ENCODE assay signal across 11 mouse cellular contexts in the genomic region with DNA sequence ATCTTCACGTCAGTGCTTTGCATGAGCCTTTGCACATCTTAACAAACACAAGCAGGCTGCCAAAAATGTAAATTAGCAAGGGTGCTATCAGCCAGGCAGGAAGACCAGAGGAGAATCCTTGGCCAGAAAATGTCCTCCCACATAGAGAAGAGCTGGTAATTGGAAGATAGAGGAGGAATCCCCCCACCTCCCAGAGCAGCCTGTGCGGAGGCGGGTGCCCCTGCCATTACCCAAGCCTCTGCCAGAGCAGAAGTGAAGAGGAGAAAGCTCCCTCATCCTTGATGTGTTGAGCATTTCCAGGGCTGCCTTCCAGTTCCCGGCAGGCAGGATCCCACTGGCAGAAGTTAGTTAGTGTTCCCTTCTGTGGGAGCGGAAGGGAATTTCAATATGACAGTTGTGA. TPM values are rescaled to one million over a fixed set of nuclear protein-coding genes. Genes with fewer than 3 reads are reported as not detected.
DNase-seq lines count a peak whose midpoint lies in the region; ATAC-seq lines count a peak whose summit lies in the region.
"Had no signal": no experiment of that assay in that cellular context is flagged by ENCODE, and none has a peak within 500 bp of the region (broad histone marks: within the 10 kb centered on the region; RNA-seq: fewer than 3 reads in every experiment).

No protein-coding gene starts in this region.

- no peaks in the 10 kb centered on the region for H3K4me1 ChIP-seq in hindbrain, embryonic 16.5 days (ENCODE audit: control insufficient read depth, insufficient read depth, low read depth, low read length)
- H3K4me1 ChIP-seq in hindbrain, embryonic 11.5 days (replicated peaks; ENCODE audit: control insufficient read depth, insufficient read depth, low read length) = no peaks in the 10 kb centered on the region
- H3K4me1 ChIP-seq: heart, embryonic 13.5 days had no signal

- no peak overlapping the region for H3K27ac ChIP-seq in hindbrain, embryonic 16.5 days (ENCODE audit: low read depth, low read length)
- H3K27ac ChIP-seq in hindbrain, embryonic 11.5 days (ENCODE audit: low read depth, low read length) = no peak overlapping the region
- H3K27ac ChIP-seq: heart, embryonic 13.5 days had no signal

- ATAC-seq in hindbrain, embryonic 16.5 days = peak; percentile 69
- no peak for ATAC-seq in hindbrain, embryonic 11.5 days (ENCODE audit: low FRiP score)
- peak; percentile 97 for ATAC-seq in frontal cortex, adult (ENCODE audit: low TSS enrichment)
- no peak for ATAC-seq in inflammation-experienced regulatory T-cells, adult 6 months

- no peak overlapping the region for H3K4me2 ChIP-seq in hindbrain, embryonic 16.5 days (ENCODE audit: low read length)
- no peak overlapping the region for H3K4me2 ChIP-seq in hindbrain, embryonic 11.5 days (replicated peaks; ENCODE audit: low read depth, low read length)
- H3K4me2 ChIP-seq: heart, embryonic 13.5 days had no signal

- no peaks in the 10 kb centered on the region for H3K9me3 ChIP-seq in hindbrain, embryonic 16.5 days (ENCODE audit: control insufficient read depth, low read length)
- H3K9me3 ChIP-seq in hindbrain, embryonic 11.5 days (ENCODE audit: control insufficient read depth, low read length) = no peaks in the 10 kb centered on the region
- H3K9me3 ChIP-seq: heart, embryonic 13.5 days had no signal

- WGBS in hindbrain, embryonic 16.5 days = 74% methylated on average over 5 of the region's 5 CpGs
- WGBS in hindbrain, embryonic 11.5 days = 83% methylated on average over 5 of the region's 5 CpGs

- H3K9ac ChIP-seq in hindbrain, embryonic 16.5 days (ENCODE audit: low read depth, low read length) = no peak overlapping the region
- no peak overlapping the region for H3K9ac ChIP-seq in hindbrain, embryonic 11.5 days (ENCODE audit: low read depth, low read length)
- H3K9ac ChIP-seq: heart, embryonic 13.5 days had no signal

- H3K36me3 ChIP-seq in hindbrain, embryonic 16.5 days (ENCODE audit: control insufficient read depth, insufficient read depth, low read length) = no peaks in the 10 kb centered on the region
- H3K36me3 ChIP-seq in hindbrain, embryonic 11.5 days (ENCODE audit: control insufficient read depth, insufficient read depth, low read length) = no peaks in the 10 kb centered on the region
- H3K36me3 ChIP-seq: heart, embryonic 13.5 days had no signal

- DNase-seq in hindbrain, embryonic 11.5 days (ENCODE audit: low spot score) = no peak
- peak; percentile 71 to 74 for DNase-seq in layer of hippocampus, postnatal 10 days (ENCODE audit: low spot score in 2 of 2)
- peak; percentile 92 for DNase-seq in right cerebral cortex, adult 18-20 months
- no peak for DNase-seq in retina, postnatal 1 day
- no peak for DNase-seq in gastrocnemius, adult 18-20 months (ENCODE audit: low spot score)
- DNase-seq: kidney, adult 18-20 months had no signal

- no peaks in the 10 kb centered on the region for H3K27me3 ChIP-seq in hindbrain, embryonic 16.5 days (replicated peaks; ENCODE audit: control insufficient read depth, insufficient read depth, low read length)
- H3K27me3 ChIP-seq in hindbrain, embryonic 11.5 days (ENCODE audit: control insufficient read depth, insufficient read depth, low read length) = no peaks in the 10 kb centered on the region
- H3K27me3 ChIP-seq: heart, embryonic 13.5 days had no signal

- H3K4me3 ChIP-seq in hindbrain, embryonic 16.5 days (ENCODE audit: low read length) = no peak overlapping the region
- H3K4me3 ChIP-seq in hindbrain, embryonic 11.5 days (ENCODE audit: low read depth, low read length) = no peak overlapping the region
- H3K4me3 ChIP-seq: erythroblast, embryonic 14.5 days; heart, embryonic 13.5 days had no signal

RNA-seq across cellular contexts. Expression of a gene that starts 43.1 kb away (rescaled TPM):
- polyA plus RNA-seq in hindbrain, embryonic 16.5 days (2015; fragmentation: Nextera tagmentation; extraction: Ambion mirVana) = 1.1 and 1.4 TPM in 2 replicates
- polyA plus RNA-seq in hindbrain, embryonic 11.5 days (2014; fragmentation: Nextera tagmentation; extraction: Ambion mirVana) = 0.25 and 1.0 TPM in 2 replicates
- 1 to 10 TPM in 1 of 2 experiments, under 1 TPM in 1; 0.56 to 2.0 TPM for total RNA-seq in layer of hippocampus, postnatal 10 days (2021)
- polyA plus RNA-seq in inflammation-experienced regulatory T-cells, adult 6 months (2017; shearing (Covaris generic)) = not detected
- total RNA-seq in gastrocnemius, adult 18-20 months (2021) = not detected
- polyA plus RNA-seq: erythroblast, embryonic 14.5 days; heart, embryonic 13.5 days had no signal

RNA-seq across cellular contexts. Expression of a gene that starts 43.9 kb away (rescaled TPM):
- polyA plus RNA-seq in hindbrain, embryonic 16.5 days (2015; fragmentation: Nextera tagmentation; extraction: Ambion mirVana) = 22.7 and 23.6 TPM in 2 replicates
- polyA plus RNA-seq in hindbrain, embryonic 11.5 days (2014; fragmentation: Nextera tagmentation; extraction: Ambion mirVana) = 13.6 and 15.6 TPM in 2 replicates
- total RNA-seq in layer of hippocampus, postnatal 10 days (2021) = 10 to 100 TPM; 22.7 to 22.8 TPM
- not detected for polyA plus RNA-seq in inflammation-experienced regulatory T-cells, adult 6 months (2017; shearing (Covaris generic))
- under 1 TPM; 0.09 to 0.19 TPM for total RNA-seq in gastrocnemius, adult 18-20 months (2021)
- polyA plus RNA-seq: erythroblast, embryonic 14.5 days had no signal

Comparison
In these comparisons a context has a peak if more than half of its experiments do, and no peak if none do; other contexts are left out.
1. ATAC-seq: peak in hindbrain, embryonic 16.5 days (single experiment) and frontal cortex, adult (single experiment); none in hindbrain, embryonic 11.5 days (single experiment) and inflammation-experienced regulatory T-cells, adult 6 months (single experiment).
2. DNase-seq: peak in layer of hippocampus, postnatal 10 days (2 of 2) and right cerebral cortex, adult 18-20 months (single experiment); none in hindbrain, embryonic 11.5 days (single experiment), retina, postnatal 1 day (single experiment) and gastrocnemius, adult 18-20 months (single experiment).
3. RNA of a gene that starts 43.9 kb away (polyA plus RNA-seq): 22.7 to 23.6 TPM in hindbrain, embryonic 16.5 days and 13.6 to 15.6 TPM in hindbrain, embryonic 11.5 days; not detected in inflammation-experienced regulatory T-cells, adult 6 months; every median in the first group is over 10 times any median in the second.